Mouse (Mus musculus) cerebellum, adult 9-10 months (tissue): Measurements from ENCODE around the gene Ak6.

ENCODE experiments used
- DNase-seq: peaks from one replicate; pipeline ENCODE4 v3.0.0; 2022

The Ak6 gene

DNA sequence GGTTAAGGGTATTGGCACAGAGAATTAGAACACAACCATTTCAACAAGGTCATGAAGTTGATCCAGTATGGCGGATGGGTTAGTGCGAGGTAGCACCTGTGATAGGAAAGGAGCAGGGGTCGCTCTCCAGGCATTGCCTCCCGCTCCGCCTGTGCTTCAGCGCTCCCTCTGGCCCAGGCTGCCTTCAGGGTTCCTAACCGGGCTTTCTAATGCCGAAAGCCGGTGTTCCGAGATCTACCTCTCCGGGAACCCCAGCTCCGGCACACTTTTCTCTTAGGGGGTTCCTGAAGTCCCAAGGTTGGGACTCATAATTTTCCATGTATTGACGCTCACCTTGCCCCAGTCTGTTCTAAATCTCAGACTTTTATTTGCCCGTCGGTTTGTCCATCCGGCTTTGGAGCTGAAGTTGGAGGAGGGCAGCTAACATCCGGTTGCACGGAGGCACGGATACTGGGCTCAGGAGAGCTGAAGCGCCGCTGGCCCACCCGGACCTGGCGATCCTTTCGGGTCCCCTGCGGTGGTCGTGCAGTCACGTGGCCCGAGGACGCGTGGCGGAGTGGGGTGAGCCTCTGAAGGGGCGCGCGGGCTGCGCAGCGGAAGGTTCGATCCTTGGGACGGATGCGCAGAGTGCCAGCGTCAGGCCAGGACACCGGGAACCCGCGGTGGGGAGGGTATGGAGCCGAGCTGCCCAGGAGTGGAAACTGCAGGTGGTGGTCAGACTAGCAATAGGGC lies 18.7 kb downstream of the Ak6 start, which contains the start of gene Ccdc125:
Gene Ccdc125, plus strand, starts transcription at position 427 of the 732 bp plus-strand sequence.
- no peak for DNase-seq

DNA sequence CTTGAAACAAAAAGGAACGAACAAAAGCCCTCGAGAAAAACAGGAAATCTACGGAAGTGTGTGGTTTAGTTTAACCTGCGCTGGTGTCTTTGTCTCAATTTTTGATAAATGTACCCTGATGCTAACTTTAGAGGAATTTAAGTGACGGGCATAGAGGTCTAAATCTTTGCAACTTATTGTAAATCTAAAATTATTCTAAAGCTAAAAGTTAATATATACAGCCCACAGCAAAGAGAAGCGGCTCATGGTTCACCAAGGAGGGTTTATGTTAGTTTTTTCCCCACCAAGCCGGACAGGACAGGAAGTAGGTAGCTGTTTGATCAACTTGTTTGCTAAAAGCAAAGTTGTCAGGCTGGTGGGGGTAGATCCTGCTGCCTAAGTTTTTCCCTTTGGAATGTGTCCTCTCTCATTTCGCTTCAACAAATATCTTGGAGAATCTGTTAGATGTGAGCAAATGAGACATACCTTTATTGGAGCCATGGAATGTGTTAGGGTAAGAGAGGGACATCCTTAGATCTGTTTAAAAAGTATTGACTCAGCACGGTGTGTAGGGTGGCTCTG lies 19.5 kb downstream of the Ak6 start:
- DNase-seq, result no peak

- no peak for DNase-seq
Observed at GRCm38 (mm10) chr13:100675936-100676635, 25.3 kb downstream of the Ak6 start.

GRCm38 (mm10) chr13:100681615-100682014 lies 30.8 kb downstream of the Ak6 start:
- DNase-seq, result no peak

GRCm38 (mm10) chr13:100682837-100683236 lies 32.1 kb downstream of the Ak6 start:
- DNase-seq, result no peak

DNA sequence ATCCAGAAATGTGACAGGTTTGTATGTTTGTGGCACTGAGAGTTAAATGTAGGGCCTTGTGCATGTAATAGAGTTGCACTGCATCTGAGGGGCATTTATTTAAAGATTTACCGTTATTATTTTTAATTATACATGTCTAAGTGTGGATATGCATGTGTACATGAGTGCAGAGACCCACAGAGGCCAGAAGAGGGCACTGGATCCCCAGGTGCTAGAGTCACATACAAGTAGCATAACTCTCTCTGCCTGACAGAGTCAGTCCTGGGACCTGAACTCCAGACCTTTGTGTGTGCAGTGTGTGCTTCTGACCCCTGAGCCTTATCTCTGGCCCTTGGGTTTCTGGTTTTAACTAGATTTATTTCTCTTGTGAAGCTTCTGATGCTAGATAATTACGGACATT lies 33.6 kb downstream of the Ak6 start:
- no peak for DNase-seq

DNA sequence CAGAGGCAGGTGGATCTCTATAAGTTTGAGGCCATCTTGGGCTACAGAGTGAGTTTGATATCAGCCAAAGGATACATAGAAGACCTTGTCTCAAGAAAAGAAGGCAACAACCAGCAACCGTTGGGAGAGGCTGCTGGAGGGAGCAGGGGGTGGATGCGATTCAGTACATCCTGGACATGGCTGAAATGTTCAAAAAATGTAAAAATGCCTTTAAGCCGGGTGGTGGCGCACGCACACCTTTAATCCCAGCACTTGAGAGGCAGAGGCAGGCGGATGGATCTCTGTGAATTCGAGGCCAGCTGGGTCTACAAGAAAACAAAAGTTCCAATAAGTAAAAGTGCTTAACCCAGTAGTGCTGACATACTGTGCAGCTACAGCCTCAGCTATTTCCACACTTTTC lies 36.7 kb downstream of the Ak6 start:
- no peak for DNase-seq

DNA sequence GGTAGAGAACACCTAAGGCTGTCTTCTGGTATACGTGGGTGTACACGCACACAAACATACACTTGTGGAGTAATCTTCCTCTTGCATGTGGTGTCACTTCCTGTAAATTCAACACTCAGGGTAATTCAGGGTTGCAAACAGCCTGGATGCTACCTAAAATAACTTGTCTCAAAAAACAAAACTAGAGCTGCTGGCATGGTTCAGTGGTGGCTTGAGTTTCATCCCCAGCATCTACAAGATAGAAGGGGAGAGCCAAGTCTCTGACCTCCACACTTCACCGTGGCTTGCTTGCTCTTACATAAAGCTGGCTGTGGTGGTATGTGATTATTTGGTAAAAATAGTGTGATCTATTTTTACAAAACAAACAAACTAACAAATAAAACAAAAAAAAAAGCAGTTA lies 46.8 kb downstream of the Ak6 start:
- no peak for DNase-seq

GRCm38 (mm10) chr13:100698866-100699265 lies 48.1 kb downstream of the Ak6 start:
- DNase-seq, result no peak

GRCm38 (mm10) chr13:100703468-100703867 lies 52.7 kb downstream of the Ak6 start:
- no peak for DNase-seq

- no peak for DNase-seq
Observed at GRCm38 (mm10) chr13:100706206-100706605, 55.4 kb downstream of the Ak6 start.

- DNase-seq, result no peak
Observed at GRCm38 (mm10) chr13:100715467-100715866, 64.7 kb downstream of the Ak6 start.
